In genomic region chr11:87965293-87965692, GRCm38 (mm10) we compare ENCODE assay signal across 26 mouse cellular contexts. TPM values are rescaled to one million over a fixed set of nuclear protein-coding genes. Genes with fewer than 3 reads are reported as not detected.
DNase-seq lines count a peak whose midpoint lies in the region; ATAC-seq and TF ChIP-seq lines count a peak whose summit lies in the region.
"Had no signal": no experiment of that assay in that cellular context is flagged by ENCODE, and none has a peak within 500 bp of the region (broad histone marks: within the 10 kb centered on the region; RNA-seq: fewer than 3 reads in every experiment).

No protein-coding gene starts in this region.

- 33% methylated on average over 3 of the region's 3 CpGs for WGBS in spleen, adult 2 months
- WGBS in liver, embryonic 12.5 days (ENCODE audit: insufficient replicate concordance): 29% methylated on average over 3 of the region's 3 CpGs

- intact Hi-C loops in heart, postnatal 36 days (cut with DNase I): loop anchor here (5.0 kb wide), 1 partner anchor 857 kb away; no protein-coding TSS in a partner anchor

- no peak overlapping the region for H3K4me2 ChIP-seq in liver, embryonic 12.5 days
- H3K4me2 ChIP-seq: forebrain, embryonic 12.5 days; heart, embryonic 11.5 days; heart, embryonic 15.5 days; hindbrain, embryonic 14.5 days had no signal

- TF ChIP-seq POLR2A in spleen, adult 2 months (IDR thresholded peaks at IDR 0.05; ENCODE audit: low read depth, low read length): no peak

- H3K27me3 ChIP-seq in spleen, adult 2 months (ENCODE audit: control insufficient read depth, insufficient read depth, low read length): no peaks in the 10 kb centered on the region
- H3K27me3 ChIP-seq in liver, embryonic 12.5 days (replicated peaks): peaks cover 7% of the 10 kb centered on the region; the same call in 1 of the 2 replicates
- H3K27me3 ChIP-seq: embryonic facial prominence, embryonic 15.5 days; forebrain, embryonic 12.5 days had no signal

- H3K9ac ChIP-seq in ES-E14 (ENCODE audit: insufficient read depth, low read depth, low read length, poor library complexity, severe bottlenecking): no peak overlapping the region
- no peak overlapping the region for H3K9ac ChIP-seq in liver, embryonic 12.5 days
- H3K9ac ChIP-seq: embryonic facial prominence, embryonic 15.5 days; forebrain, embryonic 12.5 days; heart, embryonic 15.5 days; hindbrain, embryonic 14.5 days had no signal

- peaks cover 2% of the 10 kb centered on the region; the same call in 1 of the 2 replicates for H3K4me1 ChIP-seq in spleen, adult 2 months (ENCODE audit: control insufficient read depth, insufficient read depth, insufficient read length)
- peaks cover 4 to 8% of the 10 kb centered on the region in 2 experiments; a peak in 3 of 4 replicates for H3K4me1 ChIP-seq in ES-E14 (ENCODE audit: control insufficient read depth in 2 of 2, insufficient read depth in 2 of 2, low read length in 2 of 2, poor library complexity in 1 of 2)
- peaks cover 14% of the 10 kb centered on the region for H3K4me1 ChIP-seq in liver, embryonic 12.5 days

- no peak for ATAC-seq in liver, embryonic 12.5 days
- ATAC-seq: forebrain, embryonic 16.5 days; intestine, postnatal 0 days had no signal

- no peaks in the 10 kb centered on the region for H3K9me3 ChIP-seq in ES-E14 (ENCODE audit: control insufficient read depth, insufficient read depth, low read depth, low read length)
- H3K9me3 ChIP-seq in liver, embryonic 12.5 days (replicated peaks): no peaks in the 10 kb centered on the region
- H3K9me3 ChIP-seq: embryonic facial prominence, embryonic 15.5 days; forebrain, embryonic 12.5 days; heart, embryonic 15.5 days; hindbrain, embryonic 10.5 days had no signal

- H3K36me3 ChIP-seq in spleen, adult 2 months (ENCODE audit: control insufficient read depth, insufficient read depth, low read length): no peaks in the 10 kb centered on the region
- H3K36me3 ChIP-seq in ES-E14 (ENCODE audit: control insufficient read depth, insufficient read depth, low read length, poor library complexity, severe bottlenecking): no peaks in the 10 kb centered on the region
- H3K36me3 ChIP-seq in liver, embryonic 12.5 days: no peaks in the 10 kb centered on the region
- H3K36me3 ChIP-seq: embryonic facial prominence, embryonic 15.5 days; forebrain, embryonic 12.5 days; heart, embryonic 15.5 days; hindbrain, embryonic 10.5 days had no signal

- no peak overlapping the region for H3K4me3 ChIP-seq in spleen, adult 2 months (ENCODE audit: extremely low read depth, insufficient read depth, insufficient read length)
- H3K4me3 ChIP-seq in ES-E14 (ENCODE audit: insufficient read depth in 1 of 2, low read depth in 1 of 2, low read length in 2 of 2, poor library complexity in 1 of 2, severe bottlenecking in 1 of 2): no peak overlapping the region
- H3K4me3 ChIP-seq in liver, embryonic 12.5 days: no peak overlapping the region
- H3K4me3 ChIP-seq: embryonic facial prominence, embryonic 15.5 days; forebrain, embryonic 12.5 days; heart, adult 2 months; heart, embryonic 15.5 days; hindbrain, embryonic 10.5 days had no signal

- no peak for TF ChIP-seq CTCF in spleen, adult 2 months (IDR thresholded peaks at IDR 0.05; ENCODE audit: extremely low read depth, insufficient read depth, insufficient read length, insufficient replicate concordance)

- in situ Hi-C loops in ES-E14 (cut with MboI; ENCODE audit: low sequenced_read_pairs in 2 of 2, unreplicated experiment in 2 of 2): loop anchor here in 1 of 2 experiments (5.0 to 10.0 kb wide), 3 partner anchors 92 to 860 kb away; no protein-coding TSS in a partner anchor

- peak overlapping the region; percentile 68 for H3K27ac ChIP-seq in spleen, adult 2 months (ENCODE audit: insufficient read depth, low read length)
- peak overlapping the region; percentile 36; the same call in 1 of the 2 replicates for H3K27ac ChIP-seq in ES-E14 (ENCODE audit: insufficient read depth, low read depth, low read length, poor library complexity, severe bottlenecking)
- H3K27ac ChIP-seq in liver, embryonic 12.5 days: no peak overlapping the region
- H3K27ac ChIP-seq: embryonic facial prominence, embryonic 15.5 days; forebrain, embryonic 12.5 days; heart, adult 2 months; heart, embryonic 15.5 days; hindbrain, embryonic 10.5 days; hindbrain, embryonic 14.5 days had no signal

- DNase-seq in spleen, adult 2 months (ENCODE audit: low read depth in 1 of 2, low spot score in 2 of 2): no peak
- no peak for DNase-seq in spleen, postnatal 10 days (ENCODE audit: low spot score in 2 of 2)
- no peak for DNase-seq in ES-E14 (ENCODE audit: low read depth, low spot score)
- DNase-seq in induced T-regulatory cell, adult 2 months (ENCODE audit: low read depth): peak; percentile 72
- no peak for DNase-seq in heart, postnatal 36 days
- DNase-seq in spleen, adult 18-20 months: no peak
- DNase-seq: adrenal gland, postnatal 14 days; cerebellum, adult 8-10 months; cerebellum, postnatal 14 days; embryo, embryonic 11 days; gastrocnemius, postnatal 14 days; heart, adult 2 months; heart, postnatal 14 days had no signal

TF ChIP-seq in ES-E14, 5 proteins besides CTCF, POLR2A, EP300 and RAD21:
- no peak for TF ChIP-seq ZNF384 (IDR thresholded peaks at IDR 0.05; ENCODE audit: low read depth, low read length)
- no peak for TF ChIP-seq CHD2 (IDR thresholded peaks at IDR 0.05; ENCODE audit: low read depth, low read length)
- no peak for TF ChIP-seq ZC3H11A (IDR thresholded peaks at IDR 0.05; ENCODE audit: borderline replicate concordance, low read depth, low read length)
- no peak for TF ChIP-seq MAFK (IDR thresholded peaks at IDR 0.05; ENCODE audit: insufficient read depth, low read depth, low read length)

RNA-seq across cellular contexts. Expression of gene Dynll2, which starts 22.0 kb away (rescaled TPM):
- polyA plus RNA-seq in spleen, adult 2 months (2012; rRNA removed): 28.6 and 33.8 TPM in 2 replicates
- 18.3 and 35.8 TPM in 2 replicates for total RNA-seq in ES-E14 (2012; rRNA removed)
- 100 to 1,000 TPM; 340 to 392 TPM for total RNA-seq in heart, postnatal 36 days (2021)
- 14.3 and 15.5 TPM in 2 replicates for polyA plus RNA-seq in liver, embryonic 12.5 days (2016; fragmentation: Nextera tagmentation; extraction: Ambion mirVana)

RNA-seq across cellular contexts. Expression of gene Olfr464, which starts 44.5 kb away (rescaled TPM):
- not detected in 2 replicates for polyA plus RNA-seq in spleen, adult 2 months (2012; rRNA removed)
- total RNA-seq in ES-E14 (2012; rRNA removed): not detected in 2 replicates
- not detected for total RNA-seq in heart, postnatal 36 days (2021)
- not detected in 2 replicates for polyA plus RNA-seq in liver, embryonic 12.5 days (2016; fragmentation: Nextera tagmentation; extraction: Ambion mirVana)
- total RNA-seq: adrenal gland, adult 18-20 months; adrenal gland, postnatal 14 days; common myeloid progenitor, adult 5-6 weeks; gastrocnemius, postnatal 14 days; heart, adult 2 months; heart, postnatal 14 days had no signal
- polyA plus RNA-seq: embryonic facial prominence, embryonic 11.5 days; forebrain, embryonic 12.5 days; forebrain, embryonic 16.5 days; gonadal fat pad, adult 2 months; heart, adult 2 months; heart, embryonic 11.5 days; heart, embryonic 15.5 days; hindbrain, embryonic 10.5 days; hindbrain, embryonic 14.5 days; intestine, postnatal 0 days had no signal
